ENCODE assay signal across 8 mouse cellular contexts in the genomic region with DNA sequence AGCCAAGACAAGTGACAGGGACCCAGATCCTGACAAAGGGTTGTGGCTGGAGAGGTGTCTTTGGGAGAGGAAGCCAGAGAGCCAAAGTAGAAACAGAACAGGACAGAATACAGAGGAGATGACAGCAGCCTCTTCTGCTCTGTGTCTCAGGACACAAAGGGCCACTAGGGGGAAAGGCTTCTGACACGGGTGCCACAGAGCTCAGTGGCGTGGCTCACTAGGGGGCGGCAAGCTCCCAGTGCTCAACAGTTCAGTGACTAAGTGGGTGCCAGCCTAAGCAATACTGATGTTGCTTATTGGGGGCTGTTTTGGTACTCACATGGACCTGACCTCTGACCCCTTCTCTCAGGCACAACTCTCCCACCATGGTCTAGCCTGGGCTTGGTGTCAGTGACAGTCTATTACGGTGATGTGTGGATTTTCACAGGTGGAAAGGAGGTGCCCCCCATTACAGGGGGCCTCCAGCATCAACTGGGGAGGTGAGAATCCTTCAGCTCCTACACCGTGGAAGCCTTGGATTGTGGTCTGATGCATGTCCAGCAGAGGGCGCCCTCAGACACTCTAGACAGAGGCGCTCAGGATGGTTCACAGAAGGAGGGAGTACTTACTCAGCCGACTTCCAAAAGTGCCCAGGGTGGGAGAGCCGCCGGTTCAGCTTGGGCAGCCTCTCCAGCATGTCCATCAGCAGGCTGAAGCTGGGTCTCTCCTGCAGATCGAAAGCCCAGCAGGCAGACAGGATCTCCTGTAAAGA. TPM values are rescaled to one million over a fixed set of nuclear protein-coding genes. Genes with fewer than 3 reads are reported as not detected.
A peak's percentile ranks its signal among the peaks of the same experiment; 100 is the strongest.
DNase-seq lines count a peak whose midpoint lies in the region; ATAC-seq and TF ChIP-seq lines count a peak whose summit lies in the region.

No protein-coding gene starts in this region.

- H3K27me3 ChIP-seq in hindbrain, embryonic 14.5 days (ENCODE audit: control insufficient read depth, insufficient read depth, low read length): no peaks in the 10 kb centered on the region
- H3K27me3 ChIP-seq in limb, embryonic 14.5 days (ENCODE audit: control insufficient read depth, insufficient read depth, low read length): no peaks in the 10 kb centered on the region

- DNase-seq in left cerebral cortex, adult 18-20 months (ENCODE audit: low spot score in 2 of 2): peak; percentile 69 to 82
- no peak for DNase-seq in left cerebral cortex, adult 11 months (ENCODE audit: low spot score)
- peak; percentile 60 for DNase-seq in adrenal gland, adult 2 months
- peak; percentile 78 for DNase-seq in embryo, embryonic 11 days
- peak; percentile 64 for DNase-seq in hindbrain, embryonic 14.5 days (ENCODE audit: low spot score)
- DNase-seq in limb, embryonic 14.5 days (ENCODE audit: low spot score): peak; percentile 67
- peak; percentile 81 for DNase-seq in thymus, postnatal 0 days (ENCODE audit: low spot score)

- no peak overlapping the region for H3K9ac ChIP-seq in hindbrain, embryonic 14.5 days
- no peak overlapping the region for H3K9ac ChIP-seq in limb, embryonic 14.5 days (ENCODE audit: low read depth, low read length, severe bottlenecking)

- H3K4me1 ChIP-seq in hindbrain, embryonic 14.5 days (replicated peaks; ENCODE audit: control insufficient read depth, insufficient read depth, low read length): no peaks in the 10 kb centered on the region
- H3K4me1 ChIP-seq in limb, embryonic 14.5 days (ENCODE audit: control insufficient read depth, insufficient read depth, low read length): peaks cover 10% of the 10 kb centered on the region

- H3K36me3 ChIP-seq in hindbrain, embryonic 14.5 days (replicated peaks; ENCODE audit: control insufficient read depth, insufficient read depth): peaks cover 29% of the 10 kb centered on the region
- peaks cover 50% of the 10 kb centered on the region for H3K36me3 ChIP-seq in limb, embryonic 14.5 days (ENCODE audit: control insufficient read depth, insufficient read depth, low read length)

- WGBS in hindbrain, embryonic 14.5 days: 52% methylated on average over 11 of the region's 11 CpGs
- WGBS in limb, embryonic 14.5 days: 53% methylated on average over 11 of the region's 11 CpGs

- no peak for ATAC-seq in hindbrain, embryonic 14.5 days (ENCODE audit: low FRiP score)
- 0 out of 2 replicates have a peak, but pooled peaks have one; percentile 32 for ATAC-seq in limb, embryonic 14.5 days (ENCODE audit: low FRiP score, low read depth)
- peak; percentile 56 for ATAC-seq in neutrophil, adult 5-6 weeks (ENCODE audit: extremely low read depth, insufficient number of reproducible peaks, low FRiP score, poor library complexity, severe bottlenecking)

- H3K4me2 ChIP-seq in hindbrain, embryonic 14.5 days (replicated peaks): no peak overlapping the region
- H3K4me2 ChIP-seq in limb, embryonic 14.5 days (replicated peaks; ENCODE audit: low read depth, low read length, severe bottlenecking): no peak overlapping the region

- H3K4me3 ChIP-seq in hindbrain, embryonic 14.5 days (replicated peaks; ENCODE audit: low read length): no peak overlapping the region
- H3K4me3 ChIP-seq in limb, embryonic 14.5 days (replicated peaks; ENCODE audit: low read length): no peak overlapping the region

- H3K27ac ChIP-seq in hindbrain, embryonic 14.5 days: no peak overlapping the region
- no peak overlapping the region for H3K27ac ChIP-seq in limb, embryonic 14.5 days (replicated peaks; ENCODE audit: low read depth, low read length)

- TF ChIP-seq POLR2A in limb, embryonic 14.5 days (IDR thresholded peaks at IDR 0.05; ENCODE audit: borderline replicate concordance, extremely low read depth, insufficient read depth, insufficient read length): no peak

- no peaks in the 10 kb centered on the region for H3K9me3 ChIP-seq in hindbrain, embryonic 14.5 days (ENCODE audit: control insufficient read depth, low read length)
- H3K9me3 ChIP-seq in limb, embryonic 14.5 days (ENCODE audit: control insufficient read depth, low read length): no peaks in the 10 kb centered on the region

RNA-seq across cellular contexts. Expression of a gene that starts 34.4 kb away (rescaled TPM):
- total RNA-seq in left cerebral cortex, adult 18-20 months (2021): 1 to 10 TPM; 4.6 to 5.1 TPM
- 10 to 100 TPM; 20.9 to 22.4 TPM for total RNA-seq in adrenal gland, adult 2 months (2021)
- 39.1 and 41.3 TPM in 2 replicates for polyA plus RNA-seq in adrenal gland, adult 2 months (2012; rRNA removed)
- 12.2 and 13.7 TPM in 2 replicates for polyA plus RNA-seq in hindbrain, embryonic 14.5 days (2014; fragmentation: Nextera tagmentation; extraction: Ambion mirVana)
- 29.7 and 31.3 TPM in 2 replicates for polyA plus RNA-seq in limb, embryonic 14.5 days (2012; rRNA removed)
- polyA plus RNA-seq in limb, embryonic 14.5 days (2014; fragmentation: Nextera tagmentation; extraction: Ambion mirVana): 35.4 and 36.2 TPM in 2 replicates
- 62.7 and 66.2 TPM in 2 replicates for total RNA-seq in neutrophil, adult 5-6 weeks (2017)
- polyA plus RNA-seq in thymus, postnatal 0 days (2015; fragmentation: Nextera tagmentation; extraction: Ambion mirVana): 421 and 488 TPM in 2 replicates
